Mouse (Mus musculus) heart, embryonic 10.5 days (tissue): ENCODE measurements around the gene Srrt. TPM values are rescaled to one million over a fixed set of nuclear protein-coding genes. Genes with fewer than 3 reads are reported as not detected.

Experiments used
- DNase-seq: peaks from one replicate; pipeline ENCODE4 v3.0.0-alpha.2; 2017; ENCODE audit warnings: low spot score
- H3K27ac ChIP-seq: fragments of 300-500 bp; sonication (generic); 2 replicates; pipeline ENCODE4 v1.5.1; 2016; ENCODE audit warnings: mild to moderate bottlenecking
- H3K27me3 ChIP-seq: fragments of 300-500 bp; sonication (generic); 2 replicates; pipeline ENCODE4 v1.6.1; 2016; ENCODE audit warnings: mild to moderate bottlenecking; ENCODE audit not compliant: poor library complexity, insufficient read depth, severe bottlenecking
- H3K36me3 ChIP-seq: fragments of 300-500 bp; sonication (generic); 2 replicates; pipeline ENCODE4 v1.6.1; 2016; ENCODE audit warnings: mild to moderate bottlenecking, moderate library complexity
- H3K4me1 ChIP-seq: fragments of 300-500 bp; sonication (generic); 2 replicates; pipeline ENCODE4 v1.6.1; 2016; ENCODE audit warnings: mild to moderate bottlenecking
- H3K4me3 ChIP-seq: fragments of 300-500 bp; sonication (generic); 2 replicates; pipeline ENCODE4 v1.5.1; 2016; ENCODE audit warnings: mild to moderate bottlenecking, moderate library complexity
- H3K9me3 ChIP-seq: fragments of 300-500 bp; sonication (generic); 2 replicates; pipeline ENCODE4 v1.6.1; 2016; ENCODE audit warnings: mild to moderate bottlenecking, moderate library complexity
- WGBS: fragments of 180-500 bp; shearing (Covaris S2); methylation state at CpG from one replicate; pipeline ENCODE4 v1.1.7; 2016; 5-methylcytosine and 5-hydroxymethylcytosine counted together
- polyA plus RNA-seq: library from polyadenylated mRNA; unstranded; fragments of >200 nt; fragmentation: Nextera tagmentation; extraction: Ambion mirVana; gene quantifications from 2 replicates; pipeline ENCODE4 v1.2.1, GENCODE M21; 2016

Srrt gene
- polyA plus RNA-seq, 1 experiment from 2014 or later: 147 TPM

- peak overlapping the region; percentile 81 for H3K27ac ChIP-seq
- H3K27me3 ChIP-seq: no peaks in the 10 kb centered on the region
- 26% methylated on average over 9 of the region's 9 CpGs for WGBS
- H3K4me1 ChIP-seq: peaks cover 41% of the 10 kb centered on the region
- no peaks in the 10 kb centered on the region for H3K36me3 ChIP-seq
- no peak overlapping the region for H3K4me3 ChIP-seq
- no peak for DNase-seq
- no peaks in the 10 kb centered on the region for H3K9me3 ChIP-seq
Measured at GRCm38 (mm10) chr5:137345821-137346220, 38.3 kb upstream of the Srrt start.

GRCm38 (mm10) chr5:137343869-137344268, 36.4 kb upstream of the Srrt start:
- Histone ChIP-seq H3K4me1 (peaks cover 51% of the 10 kb centered on the region), H3K4me3 (no peak overlapping the region), H3K9me3 (no peaks in the 10 kb centered on the region), H3K27ac (no peak overlapping the region), H3K27me3 (no peaks in the 10 kb centered on the region), H3K36me3 (no peaks in the 10 kb centered on the region)
- DNase-seq: no peak

GRCm38 (mm10) chr5:137343412-137343811, 35.9 kb upstream of the Srrt start:
- H3K27me3 ChIP-seq: no peaks in the 10 kb centered on the region
- no peak overlapping the region for H3K27ac ChIP-seq
- H3K4me3 ChIP-seq: no peak overlapping the region
- H3K9me3 ChIP-seq: no peaks in the 10 kb centered on the region
- no peaks in the 10 kb centered on the region for H3K36me3 ChIP-seq
- H3K4me1 ChIP-seq: peaks cover 50% of the 10 kb centered on the region
- no peak for DNase-seq
- WGBS: 90% methylated on average over 5 of the region's 5 CpGs

GRCm38 (mm10) chr5:137342407-137343012, 35.0 kb upstream of the Srrt start:
- H3K27me3 ChIP-seq: no peaks in the 10 kb centered on the region
- H3K4me3 ChIP-seq: no peak overlapping the region
- H3K4me1 ChIP-seq: peaks cover 46% of the 10 kb centered on the region
- no peak overlapping the region for H3K27ac ChIP-seq
- no peak for DNase-seq
- H3K36me3 ChIP-seq: no peaks in the 10 kb centered on the region
- H3K9me3 ChIP-seq: no peaks in the 10 kb centered on the region
- WGBS: 65% methylated on average over 7 of the region's 7 CpGs

GRCm38 (mm10) chr5:137340222-137340621, 32.7 kb upstream of the Srrt start:
- Histone ChIP-seq H3K4me1 (peaks cover 35% of the 10 kb centered on the region), H3K27ac (peak overlapping the region; percentile 90; the same call in 1 of the 2 replicates), H3K4me3 (no peak overlapping the region), H3K36me3 (no peaks in the 10 kb centered on the region), H3K9me3 (no peaks in the 10 kb centered on the region), H3K27me3 (no peaks in the 10 kb centered on the region)
- DNase-seq: no peak
- 71% methylated on average over 6 of the region's 6 CpGs for WGBS

GRCm38 (mm10) chr5:137339290-137339979, 32.0 kb upstream of the Srrt start:
- H3K36me3 ChIP-seq: no peaks in the 10 kb centered on the region
- no peaks in the 10 kb centered on the region for H3K9me3 ChIP-seq
- H3K27ac ChIP-seq: peak overlapping the region; percentile 90
- 10% methylated on average over 22 of the region's 22 CpGs for WGBS
- H3K4me1 ChIP-seq: peaks cover 34% of the 10 kb centered on the region
- peak overlapping the region; percentile 61 for H3K4me3 ChIP-seq
- DNase-seq: no peak
- no peaks in the 10 kb centered on the region for H3K27me3 ChIP-seq

GRCm38 (mm10) chr5:137338663-137339289, 31.3 kb upstream of the Srrt start:
- H3K4me3 ChIP-seq: peak overlapping the region; percentile 61
- peaks cover 34% of the 10 kb centered on the region for H3K4me1 ChIP-seq
- no peaks in the 10 kb centered on the region for H3K9me3 ChIP-seq
- no peaks in the 10 kb centered on the region for H3K27me3 ChIP-seq
- 2% methylated on average over 11 of the region's 11 CpGs for WGBS
- H3K36me3 ChIP-seq: no peaks in the 10 kb centered on the region
- DNase-seq: no peak
- peak overlapping the region; percentile 90 for H3K27ac ChIP-seq

GRCm38 (mm10) chr5:137338256-137338655, 30.8 kb upstream of the Srrt start:
- peak overlapping the region; percentile 61 for H3K4me3 ChIP-seq
- no peaks in the 10 kb centered on the region for H3K36me3 ChIP-seq
- H3K27me3 ChIP-seq: no peaks in the 10 kb centered on the region
- peaks cover 35% of the 10 kb centered on the region for H3K4me1 ChIP-seq
- no peaks in the 10 kb centered on the region for H3K9me3 ChIP-seq
- peak; percentile 94 for DNase-seq
- peak overlapping the region; percentile 90 for H3K27ac ChIP-seq
- under 1% methylated on average over 19 of the region's 19 CpGs for WGBS

- Histone ChIP-seq H3K36me3 (no peaks in the 10 kb centered on the region), H3K27ac (peak overlapping the region; percentile 11; the same call in 1 of the 2 replicates), H3K4me1 (peaks cover 43% of the 10 kb centered on the region), H3K27me3 (no peaks in the 10 kb centered on the region), H3K9me3 (no peaks in the 10 kb centered on the region), H3K4me3 (no peak overlapping the region)
- 34% methylated on average over 8 of the region's 8 CpGs for WGBS
- no peak for DNase-seq
Measured at GRCm38 (mm10) chr5:137337190-137337589, 29.7 kb upstream of the Srrt start.

- H3K4me3 ChIP-seq: no peak overlapping the region
- no peak overlapping the region for H3K27ac ChIP-seq
- no peaks in the 10 kb centered on the region for H3K9me3 ChIP-seq
- H3K36me3 ChIP-seq: no peaks in the 10 kb centered on the region
- no peaks in the 10 kb centered on the region for H3K27me3 ChIP-seq
- DNase-seq: no peak
- peaks cover 44% of the 10 kb centered on the region for H3K4me1 ChIP-seq
- 77% methylated on average over 6 of the region's 6 CpGs for WGBS
Measured at GRCm38 (mm10) chr5:137335066-137335465, 27.6 kb upstream of the Srrt start.

GRCm38 (mm10) chr5:137334317-137334716, 26.8 kb upstream of the Srrt start:
- Histone ChIP-seq H3K27ac (no peak overlapping the region), H3K36me3 (no peaks in the 10 kb centered on the region), H3K4me3 (peak overlapping the region; percentile 79), H3K4me1 (peaks cover 36% of the 10 kb centered on the region), H3K27me3 (no peaks in the 10 kb centered on the region), H3K9me3 (no peaks in the 10 kb centered on the region)
- WGBS: 50% methylated on average over 10 of the region's 10 CpGs
- DNase-seq: no peak

GRCm38 (mm10) chr5:137333512-137334174, 26.2 kb upstream of the Srrt start, which contains the start of gene Slc12a9:
TSS of gene Slc12a9 (minus strand) at chr5:137333597.
- H3K36me3 ChIP-seq: no peaks in the 10 kb centered on the region
- H3K4me1 ChIP-seq: peaks cover 30% of the 10 kb centered on the region
- no peaks in the 10 kb centered on the region for H3K9me3 ChIP-seq
- under 1% methylated on average over 44 of the region's 44 CpGs for WGBS
- peak; percentile 97 for DNase-seq
- peak within 1 kb of the TSS; percentile 79 for H3K4me3 ChIP-seq
- no peaks in the 10 kb centered on the region for H3K27me3 ChIP-seq
- H3K27ac ChIP-seq: peak within 1 kb of the TSS; percentile 86
